Mouse (Mus musculus) thymus, postnatal 10 days (tissue): Measurements from ENCODE around the gene Cenpl.
"Not testable (repeated sequence)": the region's sequence is repeated elsewhere in the genome, so short reads cannot be mapped to it uniquely, and the experiment has no call there.

Experiments used
- DNase-seq, 2 experiments: peaks; one replicate each; pipeline ENCODE4 v3.0.0; 2021; ENCODE audit warnings: low spot score in 2 of 2

Gene Cenpl

GRCm38 (mm10) chr1:161070352-161071271 lies at the start of gene Cenpl, which contains the start of gene Dars2:
Gene Cenpl, plus strand, starts transcription at chr1:161070713.
Gene Dars2, minus strand, starts transcription at chr1:161070658.
- peak; percentile 90 to 93 for DNase-seq

- no peak for DNase-seq
Observed at GRCm38 (mm10) chr1:161025410-161026210, 44.9 kb upstream of the Cenpl start.

GRCm38 (mm10) chr1:161027196-161027595 lies 43.3 kb upstream of the Cenpl start:
- DNase-seq: no peak

- DNase-seq: not testable (repeated sequence)
Observed at GRCm38 (mm10) chr1:161028427-161028826, 42.1 kb upstream of the Cenpl start.

GRCm38 (mm10) chr1:161030058-161030457 lies 40.5 kb upstream of the Cenpl start:
- DNase-seq: no peak

- DNase-seq: no peak
Observed at GRCm38 (mm10) chr1:161031881-161032280, 38.6 kb upstream of the Cenpl start.

GRCm38 (mm10) chr1:161032345-161032744 lies 38.2 kb upstream of the Cenpl start:
- DNase-seq: no peak

- DNase-seq: no peak
Observed at GRCm38 (mm10) chr1:161033856-161034434, 36.6 kb upstream of the Cenpl start.

GRCm38 (mm10) chr1:161034435-161035280 lies 35.9 kb upstream of the Cenpl start, which contains the start of gene Zbtb37:
Gene Zbtb37, minus strand, starts transcription at chr1:161034849.
- DNase-seq: peak; percentile 99

GRCm38 (mm10) chr1:161035281-161035785 lies 35.2 kb upstream of the Cenpl start:
- no peak for DNase-seq

GRCm38 (mm10) chr1:161035786-161036404 lies 34.6 kb upstream of the Cenpl start:
- DNase-seq: peak; percentile 16 to 35

GRCm38 (mm10) chr1:161036411-161036841 lies 34.1 kb upstream of the Cenpl start:
- DNase-seq: no peak

- no peak for DNase-seq
Observed at GRCm38 (mm10) chr1:161037026-161037425, 33.5 kb upstream of the Cenpl start.

GRCm38 (mm10) chr1:161037599-161037998 lies 32.9 kb upstream of the Cenpl start:
- DNase-seq: no peak

GRCm38 (mm10) chr1:161038004-161038403 lies 32.5 kb upstream of the Cenpl start:
- DNase-seq: no peak

- DNase-seq: no peak
Observed at GRCm38 (mm10) chr1:161038968-161039721, 31.4 kb upstream of the Cenpl start.

GRCm38 (mm10) chr1:161039741-161040425 lies 30.6 kb upstream of the Cenpl start:
- DNase-seq: no peak

GRCm38 (mm10) chr1:161040426-161040770 lies 30.1 kb upstream of the Cenpl start:
- DNase-seq: no peak

- no peak for DNase-seq
Observed at GRCm38 (mm10) chr1:161040855-161041254, 29.7 kb upstream of the Cenpl start.
